Mouse (Mus musculus) olfactory bulb, adult 2 months (tissue): ENCODE data around the gene Slc9a5.

ENCODE experiments used
- CTCF ChIP-seq: fragments of 200-500 bp; IDR thresholded peaks from 2 replicates; pipeline ENCODE4 v1.5.1; 2012; ENCODE audit warnings: low read depth, mild to moderate bottlenecking, low read length, moderate library complexity; ENCODE audit not compliant: insufficient read depth
- POLR2A ChIP-seq: fragments of 200-500 bp; IDR thresholded peaks from 2 replicates; pipeline ENCODE4 v1.6.1; 2012; ENCODE audit warnings: mild to moderate bottlenecking, low read depth, low read length, moderate library complexity; ENCODE audit not compliant: insufficient read depth

- TF ChIP-seq CTCF = no peak
- no peak for TF ChIP-seq POLR2A
These were observed 8.0 kb downstream of the Slc9a5 start for GRCm38 (mm10) chr8:105356681-105357080.
